Comparison of ENCODE assay signal across 9 mouse cellular contexts in the genomic region with DNA sequence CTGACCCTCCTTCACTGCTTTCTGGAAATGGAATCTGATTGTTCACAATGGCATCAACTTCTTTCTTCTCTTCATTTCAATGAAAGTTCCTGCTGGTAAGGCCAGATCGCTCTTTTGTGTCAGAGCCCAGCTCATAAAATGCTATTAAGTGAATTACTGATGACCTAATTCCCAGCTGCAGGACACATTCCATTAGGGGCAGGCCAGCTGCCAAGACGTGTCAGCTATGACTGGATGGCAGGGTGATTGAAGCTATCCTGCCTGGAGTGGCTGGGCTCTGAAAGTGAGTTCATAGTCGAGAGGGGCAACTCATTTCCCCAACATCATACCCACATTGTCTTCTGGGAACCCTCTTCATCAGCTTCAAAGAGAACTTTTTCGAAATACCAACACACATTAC.
DNase-seq lines count a peak whose midpoint lies in the region; ATAC-seq lines count a peak whose summit lies in the region.
"Had no signal": no experiment of that assay in that cellular context is flagged by ENCODE, and none has a peak within 500 bp of the region (broad histone marks: within the 10 kb centered on the region; RNA-seq: fewer than 3 reads in every experiment).

No protein-coding gene starts in this region.

- no peak overlapping the region for H3K27ac ChIP-seq in heart, embryonic 10.5 days
- H3K27ac ChIP-seq in limb, embryonic 13.5 days = no peak overlapping the region
- H3K27ac ChIP-seq: intestine, embryonic 15.5 days had no signal

- peak; percentile 54; the same call in 1 of the 2 replicates for ATAC-seq in limb, embryonic 13.5 days (ENCODE audit: low FRiP score, low read depth)
- ATAC-seq: intestine, embryonic 15.5 days had no signal

- intact Hi-C loops in gastrocnemius, postnatal 14 days (cut with DNase I; ENCODE audit: low total_unique reads) = no loop called here

- H3K36me3 ChIP-seq in heart, embryonic 10.5 days = no peaks in the 10 kb centered on the region
- no peaks in the 10 kb centered on the region for H3K36me3 ChIP-seq in limb, embryonic 13.5 days
- H3K36me3 ChIP-seq: intestine, embryonic 15.5 days had no signal

- H3K4me3 ChIP-seq in heart, embryonic 10.5 days = no peak overlapping the region
- no peak overlapping the region for H3K4me3 ChIP-seq in limb, embryonic 13.5 days
- H3K4me3 ChIP-seq: intestine, embryonic 15.5 days had no signal

- WGBS in heart, embryonic 10.5 days = 53% methylated on average over 4 of the region's 4 CpGs
- 20% methylated on average over 4 of the region's 4 CpGs for WGBS in limb, embryonic 13.5 days

- no peak overlapping the region for H3K4me2 ChIP-seq in limb, embryonic 13.5 days (replicated peaks)
- H3K4me2 ChIP-seq: intestine, embryonic 15.5 days had no signal

- DNase-seq in heart, adult 8-10 months (ENCODE audit: low spot score) = peak; percentile 31
- no peak for DNase-seq in heart, embryonic 10.5 days (ENCODE audit: low spot score)
- DNase-seq in ZHBTc4 (ENCODE audit: low read depth, low spot score) = peak; percentile 8
- DNase-seq in gastrocnemius, postnatal 14 days = peak; percentile 51
- DNase-seq in right cerebral cortex, postnatal 4 days = no peak
- DNase-seq in thymus, postnatal 0 days (ENCODE audit: low spot score) = no peak
- no peak for DNase-seq in cerebellum, adult 9-11 months

- H3K4me1 ChIP-seq in heart, embryonic 10.5 days = peaks cover 9% of the 10 kb centered on the region
- peaks cover 13% of the 10 kb centered on the region for H3K4me1 ChIP-seq in limb, embryonic 13.5 days
- H3K4me1 ChIP-seq: intestine, embryonic 15.5 days had no signal

- H3K9ac ChIP-seq in limb, embryonic 13.5 days = no peak overlapping the region
- H3K9ac ChIP-seq: intestine, embryonic 15.5 days had no signal

- H3K27me3 ChIP-seq in heart, embryonic 10.5 days (ENCODE audit: insufficient read depth, poor library complexity, severe bottlenecking) = no peaks in the 10 kb centered on the region
- no peaks in the 10 kb centered on the region for H3K27me3 ChIP-seq in limb, embryonic 13.5 days
- H3K27me3 ChIP-seq: intestine, embryonic 15.5 days had no signal

- no peaks in the 10 kb centered on the region for H3K9me3 ChIP-seq in heart, embryonic 10.5 days
- no peaks in the 10 kb centered on the region for H3K9me3 ChIP-seq in limb, embryonic 13.5 days
- H3K9me3 ChIP-seq: intestine, embryonic 15.5 days had no signal

Comparison
In these comparisons a context has a peak if more than half of its experiments do, and no peak if none do; other contexts are left out.
1. DNase-seq: peak in heart, adult 8-10 months (single experiment), ZHBTc4 (single experiment) and gastrocnemius, postnatal 14 days (single experiment); none in heart, embryonic 10.5 days (single experiment), right cerebral cortex, postnatal 4 days (single experiment), thymus, postnatal 0 days (single experiment) and cerebellum, adult 9-11 months (single experiment).